Mouse (Mus musculus): ENCODE measurements at regions not wholly inside any gene's neighbourhood (a gene's known extent, or its start where the extent isn't known, plus 50 kb on each side); places are given as distances from the start of the nearest gene placed in this dataset.

DNA sequence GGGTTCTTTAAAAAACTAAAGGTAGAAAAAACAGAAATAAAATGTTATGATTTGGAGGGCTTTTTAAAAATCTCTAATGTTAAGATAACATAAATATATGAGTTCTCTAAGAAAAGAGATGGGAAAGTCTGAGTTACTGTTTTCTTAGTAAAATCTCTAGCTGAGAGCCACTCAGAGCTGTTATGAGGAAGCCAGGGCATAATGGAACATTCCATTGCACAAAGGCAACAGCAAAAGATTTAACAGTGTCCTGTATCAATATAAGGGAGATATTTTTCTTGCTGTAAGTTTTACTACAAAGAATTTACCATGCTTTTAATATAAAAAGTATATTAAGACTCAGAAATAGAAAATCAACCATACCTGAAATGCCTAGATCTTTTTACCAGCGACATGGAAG is 82.9 kb upstream of the Rfc3 start:
- DNase-seq, result no peak

GRCm38 (mm10) chr5:151725619-151726018 is 74.6 kb upstream of the Rfc3 start:
- DNase-seq, result peak; percentile 18

DNA sequence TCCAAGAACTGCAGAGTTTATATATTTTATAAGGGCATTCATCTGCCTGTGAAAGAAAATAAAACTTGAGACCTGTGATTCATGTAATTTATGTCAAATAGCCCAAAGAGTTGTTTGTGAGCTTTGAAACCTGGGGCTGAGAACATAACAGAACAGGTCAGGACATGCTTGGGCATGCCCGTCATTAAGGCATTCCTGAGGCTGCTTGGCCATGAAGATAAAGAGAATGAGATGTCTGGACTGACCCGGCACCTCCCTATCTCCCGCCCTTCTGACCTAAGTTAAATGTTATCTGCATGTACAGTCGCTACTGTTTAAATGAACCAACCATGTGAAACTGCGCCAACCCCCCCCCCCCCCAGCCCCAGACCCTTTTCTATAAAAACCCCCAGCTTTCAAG is 73.4 kb upstream of the Rfc3 start:
- DNase-seq, result peak; percentile 6

DNA sequence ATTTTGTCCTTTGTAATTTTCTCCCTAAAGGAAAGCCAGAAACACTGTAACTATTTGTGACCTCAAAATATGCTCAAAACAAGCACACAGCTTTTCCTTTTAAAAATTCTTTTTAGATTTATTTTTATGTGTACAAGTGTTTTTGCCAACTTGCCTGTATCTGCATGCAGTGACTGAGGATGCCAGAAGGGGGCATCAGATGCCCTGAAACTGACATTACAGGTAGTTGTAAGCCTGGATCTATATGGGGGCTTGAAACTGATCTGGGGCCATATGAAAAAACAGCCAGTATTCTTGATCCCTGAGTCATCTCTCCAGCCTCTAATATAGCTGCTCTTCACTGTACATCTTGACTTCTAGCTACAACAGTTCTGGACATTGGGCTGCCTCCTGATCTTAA is 71.4 kb upstream of the Rfc3 start:
- no peak for DNase-seq

GRCm38 (mm10) chr5:151719757-151720156 is 68.7 kb upstream of the Rfc3 start:
- peak; percentile 28 for DNase-seq

DNA sequence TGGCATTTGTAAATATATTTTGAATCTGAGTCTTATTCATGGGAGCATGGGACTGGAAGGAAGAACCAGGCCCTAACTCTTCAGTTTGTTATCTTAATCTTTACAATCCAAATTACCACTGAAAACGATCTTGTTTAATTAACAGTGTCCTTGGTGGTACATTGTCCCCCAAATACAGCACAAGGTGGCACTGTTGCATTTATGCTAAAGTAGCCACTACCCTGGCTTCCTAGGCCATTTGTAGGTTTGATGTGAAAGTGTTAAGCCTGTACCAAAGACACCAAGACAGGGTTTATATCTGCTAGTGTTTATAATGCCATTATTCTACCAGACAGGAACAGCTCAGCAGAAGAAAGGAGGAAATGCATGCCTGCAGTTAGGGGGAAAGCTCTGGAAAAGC is 66.9 kb upstream of the Rfc3 start:
- DNase-seq, result peak; percentile 7

DNA sequence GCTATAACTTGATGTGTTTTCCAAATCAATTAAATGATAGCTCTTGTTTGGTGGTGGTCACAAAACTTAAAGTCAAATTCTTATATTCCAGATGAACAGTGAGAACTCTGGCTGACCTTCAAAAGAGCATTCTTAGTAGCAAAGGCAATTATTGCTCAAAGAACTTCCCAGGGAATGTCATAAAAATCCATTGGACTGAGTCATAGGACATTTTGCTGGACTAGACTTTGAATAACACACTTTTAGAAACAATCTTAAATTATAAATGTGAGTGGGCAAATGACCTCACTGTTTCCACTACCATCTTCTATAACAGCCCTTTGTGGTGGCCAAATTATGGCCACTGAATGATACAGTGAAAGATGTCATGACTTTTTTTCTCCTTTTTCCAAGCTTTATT is 54.2 kb upstream of the Rfc3 start:
- no peak for DNase-seq

DNA sequence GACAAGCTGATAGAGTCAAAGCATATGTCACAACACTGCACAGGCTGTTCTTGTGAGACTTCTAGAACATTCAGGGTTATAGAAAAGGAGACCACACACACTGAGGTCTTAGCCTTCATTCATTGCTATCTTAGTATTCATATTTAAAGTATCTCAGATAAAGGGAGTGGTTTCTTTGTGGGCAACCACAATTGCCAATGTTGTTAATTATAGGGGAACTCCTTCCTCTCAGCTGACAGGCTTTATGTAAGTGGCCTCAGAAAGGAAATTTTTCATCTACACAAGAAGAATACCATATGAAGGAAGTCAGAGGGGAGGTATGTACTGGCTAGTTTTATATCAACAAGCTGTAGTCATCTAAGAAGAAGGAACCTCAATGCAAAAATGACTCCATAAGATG is 53.0 kb upstream of the Rfc3 start:
- DNase-seq, result no peak
